Comparison of ENCODE assay signal across 22 mouse cellular contexts in genomic region chr7:66466641-66467040, GRCm38 (mm10). TPM values are rescaled to one million over a fixed set of nuclear protein-coding genes. Genes with fewer than 3 reads are reported as not detected.
A peak's percentile ranks its signal among the peaks of the same experiment; 100 is the strongest.
DNase-seq lines count a peak whose midpoint lies in the region; ATAC-seq and TF ChIP-seq lines count a peak whose summit lies in the region.
"Had no signal": no experiment of that assay in that cellular context is flagged by ENCODE, and none has a peak within 500 bp of the region (broad histone marks: within the 10 kb centered on the region; RNA-seq: fewer than 3 reads in every experiment).

No protein-coding gene starts in this region.

- TF ChIP-seq EP300 in heart, adult 2 months (IDR thresholded peaks at IDR 0.05; ENCODE audit: insufficient read depth, low read depth, low read length) = no peak

- no peak overlapping the region for H3K27ac ChIP-seq in heart, adult 2 months
- H3K27ac ChIP-seq in neural tube, embryonic 13.5 days (replicated peaks) = no peak overlapping the region
- no peak overlapping the region for H3K27ac ChIP-seq in neural tube, embryonic 15.5 days (replicated peaks)
- H3K27ac ChIP-seq: embryonic facial prominence, embryonic 10.5 days; embryonic facial prominence, embryonic 12.5 days; forebrain, embryonic 13.5 days; forebrain, embryonic 15.5 days had no signal

- peak overlapping the region; percentile 20; the same call in 1 of the 2 replicates for H3K4me2 ChIP-seq in neural tube, embryonic 13.5 days
- H3K4me2 ChIP-seq in neural tube, embryonic 15.5 days = peak overlapping the region; percentile 9
- H3K4me2 ChIP-seq: embryonic facial prominence, embryonic 12.5 days; forebrain, embryonic 13.5 days; forebrain, embryonic 15.5 days had no signal

- no peaks in the 10 kb centered on the region for H3K79me2 ChIP-seq in heart, adult 2 months (replicated peaks; ENCODE audit: control insufficient read depth, insufficient read depth, low read length)

- intact Hi-C loops in heart, adult 2 months (cut with DNase I) = no loop called here

- H3K9ac ChIP-seq in heart, adult 2 months (ENCODE audit: low read depth, low read length) = no peak overlapping the region
- H3K9ac ChIP-seq in neural tube, embryonic 13.5 days = no peak overlapping the region
- no peak overlapping the region for H3K9ac ChIP-seq in neural tube, embryonic 15.5 days (replicated peaks)
- H3K9ac ChIP-seq: embryonic facial prominence, embryonic 12.5 days; forebrain, embryonic 13.5 days; forebrain, embryonic 15.5 days had no signal

- WGBS in heart, adult 2 months = 93% methylated on average over 14 of the region's 14 CpGs
- WGBS in neural tube, embryonic 13.5 days = 60% methylated on average over 14 of the region's 14 CpGs
- 46% methylated on average over 14 of the region's 14 CpGs for WGBS in neural tube, embryonic 15.5 days

- H3K36me3 ChIP-seq in heart, adult 2 months (ENCODE audit: control insufficient read depth, insufficient read depth, low read length) = no peaks in the 10 kb centered on the region
- no peaks in the 10 kb centered on the region for H3K36me3 ChIP-seq in neural tube, embryonic 13.5 days
- no peaks in the 10 kb centered on the region for H3K36me3 ChIP-seq in neural tube, embryonic 15.5 days
- H3K36me3 ChIP-seq: embryonic facial prominence, embryonic 10.5 days; embryonic facial prominence, embryonic 12.5 days; forebrain, embryonic 15.5 days; G1E had no signal

- TF ChIP-seq CTCF in heart, adult 2 months (IDR thresholded peaks at IDR 0.05) = no peak

- H3K4me1 ChIP-seq in heart, adult 2 months (ENCODE audit: control insufficient read depth, insufficient read depth, low read length) = no peaks in the 10 kb centered on the region
- peaks cover 3% of the 10 kb centered on the region; the same call in 1 of the 2 replicates for H3K4me1 ChIP-seq in neural tube, embryonic 13.5 days (replicated peaks)
- H3K4me1 ChIP-seq in neural tube, embryonic 15.5 days = peaks cover under 1% of the 10 kb centered on the region; the same call in 1 of the 2 replicates
- H3K4me1 ChIP-seq: embryonic facial prominence, embryonic 12.5 days; forebrain, embryonic 13.5 days had no signal

- H3K4me3 ChIP-seq in heart, adult 2 months = no peak overlapping the region
- no peak overlapping the region for H3K4me3 ChIP-seq in neural tube, embryonic 13.5 days
- H3K4me3 ChIP-seq in neural tube, embryonic 15.5 days (replicated peaks) = no peak overlapping the region
- H3K4me3 ChIP-seq: embryonic facial prominence, embryonic 10.5 days; embryonic facial prominence, embryonic 12.5 days; forebrain, embryonic 13.5 days; forebrain, embryonic 15.5 days had no signal

- no peaks in the 10 kb centered on the region for H3K27me3 ChIP-seq in heart, adult 2 months (ENCODE audit: control insufficient read depth, insufficient read depth, low read length)
- no peaks in the 10 kb centered on the region for H3K27me3 ChIP-seq in neural tube, embryonic 13.5 days
- no peaks in the 10 kb centered on the region for H3K27me3 ChIP-seq in neural tube, embryonic 15.5 days (replicated peaks)
- H3K27me3 ChIP-seq: embryonic facial prominence, embryonic 12.5 days; forebrain, embryonic 13.5 days; forebrain, embryonic 15.5 days; Patski had no signal

- no peak for ATAC-seq in neural tube, embryonic 13.5 days (ENCODE audit: low read depth)
- ATAC-seq in neural tube, embryonic 15.5 days (ENCODE audit: low FRiP score) = no peak
- ATAC-seq: activated CD4-positive, CD25-positive, alpha-beta regulatory T cell, adult 4 months; CD4-positive, CD25-positive, alpha-beta regulatory T cell, adult 4 months; forebrain, embryonic 13.5 days; forebrain, embryonic 15.5 days; Patski had no signal

- no peak for TF ChIP-seq POLR2A in heart, adult 2 months (IDR thresholded peaks at IDR 0.05; ENCODE audit: insufficient read depth, low read depth, low read length)

- peak; percentile 70 for DNase-seq in heart, adult 11 months
- DNase-seq in heart, adult 2 months = no peak
- DNase-seq in neural tube, embryonic 10.5 days (ENCODE audit: extremely low spot score, low spot score) = no peak
- DNase-seq: adrenal gland, adult 8-10 months; adrenal gland, postnatal 14 days; adrenal gland, postnatal 36 days; B cell, adult 2 months; cerebellum, adult 11-12 months; cerebellum, adult 2 months; cerebellum, adult 9-10 months; cerebellum, postnatal 10 days; cerebellum, postnatal 25 days had no signal

- H3K9me3 ChIP-seq in neural tube, embryonic 13.5 days = 0 out of 2 replicates have a peak, but pooled peaks cover 5% of the 10 kb centered on the region
- H3K9me3 ChIP-seq in neural tube, embryonic 15.5 days (replicated peaks) = 0 out of 2 replicates have a peak, but pooled peaks cover 3% of the 10 kb centered on the region
- H3K9me3 ChIP-seq: embryonic facial prominence, embryonic 10.5 days; embryonic facial prominence, embryonic 12.5 days; forebrain, embryonic 13.5 days; forebrain, embryonic 15.5 days; G1E had no signal

RNA-seq across cellular contexts. Expression of gene Aldh1a3, which starts 39.3 kb away (rescaled TPM):
- 1 to 10 TPM in 1 of 2 experiments, under 1 TPM in 1; 0.75 to 1.0 TPM for total RNA-seq in heart, adult 2 months (2021)
- 0.85 and 0.86 TPM in 2 replicates for polyA plus RNA-seq in heart, adult 2 months (2012; rRNA removed)
- polyA plus RNA-seq in neural tube, embryonic 13.5 days (2015; fragmentation: Nextera tagmentation; extraction: Ambion mirVana) = 1.5 and 2.9 TPM in 2 replicates
- 3.5 and 3.6 TPM in 2 replicates for polyA plus RNA-seq in neural tube, embryonic 15.5 days (2015; fragmentation: Nextera tagmentation; extraction: Ambion mirVana)
- polyA plus RNA-seq: G1E had no signal
